23 mouse cellular contexts compared by ENCODE assay signal in the genomic region with DNA sequence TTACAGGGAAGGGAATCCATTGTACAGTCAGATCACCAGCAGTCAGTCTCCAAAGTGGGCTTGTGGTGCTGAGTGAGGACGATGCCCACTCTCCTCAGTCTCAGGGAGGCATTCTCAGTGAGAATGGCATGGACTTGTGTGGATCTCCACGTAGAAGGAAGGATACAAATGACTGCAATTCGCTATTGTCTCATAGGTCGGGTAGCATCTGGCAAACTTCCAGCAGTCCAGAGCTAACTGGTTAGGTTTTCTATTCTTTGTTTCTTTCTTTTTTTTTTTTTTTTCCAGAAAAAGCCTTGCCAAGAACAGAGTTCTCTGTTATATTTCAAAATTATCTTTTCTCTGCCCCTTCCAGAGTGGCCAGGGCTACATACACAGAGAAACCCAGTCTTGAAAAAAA. TPM values are rescaled to one million over a fixed set of nuclear protein-coding genes. Genes with fewer than 3 reads are reported as not detected.
DNase-seq lines count a peak whose midpoint lies in the region; ATAC-seq and TF ChIP-seq lines count a peak whose summit lies in the region.
"Had no signal": no experiment of that assay in that cellular context is flagged by ENCODE, and none has a peak within 500 bp of the region (broad histone marks: within the 10 kb centered on the region; RNA-seq: fewer than 3 reads in every experiment).

No protein-coding gene starts in this region.

- DNase-seq in adrenal gland, adult 2 months = peak; percentile 25
- DNase-seq in adrenal gland, adult 18-20 months (ENCODE audit: low spot score in 2 of 2) = no peak
- DNase-seq in forebrain, embryonic 14.5 days (ENCODE audit: low spot score) = peak; percentile 46
- peak; percentile 47 for DNase-seq in lung, embryonic 14.5 days
- DNase-seq in lung, adult 2 months = no peak
- DNase-seq: cerebellum, adult 2 months; cerebellum, postnatal 25 days; heart, postnatal 10 days; kidney, adult 11 months; liver, embryonic 13.5 days; lung, adult 18-20 months; right cerebral cortex, postnatal 4 days had no signal

- 26% methylated on average over 4 of the region's 4 CpGs for WGBS in forebrain, embryonic 14.5 days
- WGBS in forebrain, embryonic 15.5 days = 27% methylated on average over 4 of the region's 4 CpGs
- 48% methylated on average over 4 of the region's 4 CpGs for WGBS in lung, embryonic 14.5 days
- 56% methylated on average over 4 of the region's 4 CpGs for WGBS in lung, adult 2 months

- TF ChIP-seq CTCF in lung, embryonic 14.5 days (IDR thresholded peaks at IDR 0.05; ENCODE audit: low read depth) = no peak
- TF ChIP-seq CTCF in lung, adult 2 months (IDR thresholded peaks at IDR 0.05; ENCODE audit: insufficient read depth, low read length) = no peak
- no peak for TF ChIP-seq CTCF in testis, adult 2 months (IDR thresholded peaks at IDR 0.05; ENCODE audit: control insufficient read depth, insufficient read depth, insufficient replicate concordance, low read depth, low read length)

- no peaks in the 10 kb centered on the region for H3K36me3 ChIP-seq in forebrain, embryonic 14.5 days (ENCODE audit: control insufficient read depth, insufficient read depth, low read length)
- no peaks in the 10 kb centered on the region for H3K36me3 ChIP-seq in forebrain, embryonic 15.5 days
- H3K36me3 ChIP-seq in lung, embryonic 14.5 days (ENCODE audit: insufficient read depth) = no peaks in the 10 kb centered on the region
- no peaks in the 10 kb centered on the region for H3K36me3 ChIP-seq in testis, adult 2 months (ENCODE audit: control insufficient read depth, insufficient read depth, low read length)
- H3K36me3 ChIP-seq: heart, embryonic 13.5 days; hindbrain, embryonic 12.5 days; kidney, embryonic 15.5 days; liver, embryonic 13.5 days; midbrain, embryonic 12.5 days; neural tube, embryonic 13.5 days had no signal

- no peak overlapping the region for H3K4me3 ChIP-seq in forebrain, embryonic 14.5 days (ENCODE audit: low read depth, low read length)
- H3K4me3 ChIP-seq in forebrain, embryonic 15.5 days = no peak overlapping the region
- no peak overlapping the region for H3K4me3 ChIP-seq in lung, embryonic 14.5 days (ENCODE audit: low read depth, low read length)
- no peak overlapping the region for H3K4me3 ChIP-seq in lung, adult 2 months (replicated peaks; ENCODE audit: extremely low read depth, low read depth, low read length)
- H3K4me3 ChIP-seq in testis, adult 2 months (ENCODE audit: control insufficient read depth, low read depth, low read length) = no peak overlapping the region
- H3K4me3 ChIP-seq: heart, embryonic 13.5 days; hindbrain, embryonic 12.5 days; kidney, embryonic 15.5 days; layer of hippocampus, adult 2 months; liver, embryonic 13.5 days; midbrain, embryonic 12.5 days; neural tube, embryonic 13.5 days had no signal

- no peaks in the 10 kb centered on the region for H3K9me3 ChIP-seq in forebrain, embryonic 14.5 days (replicated peaks; ENCODE audit: control insufficient read depth, low read length)
- no peaks in the 10 kb centered on the region for H3K9me3 ChIP-seq in forebrain, embryonic 15.5 days
- H3K9me3 ChIP-seq in lung, embryonic 14.5 days (ENCODE audit: low read depth, low read length) = no peaks in the 10 kb centered on the region
- H3K9me3 ChIP-seq: heart, embryonic 13.5 days; hindbrain, embryonic 12.5 days; kidney, embryonic 15.5 days; liver, embryonic 13.5 days; midbrain, embryonic 12.5 days; neural tube, embryonic 13.5 days had no signal

- peak overlapping the region; percentile 2; the same call in 1 of the 2 replicates for H3K9ac ChIP-seq in forebrain, embryonic 14.5 days (ENCODE audit: low read length)
- H3K9ac ChIP-seq in forebrain, embryonic 15.5 days (replicated peaks) = no peak overlapping the region
- no peak overlapping the region for H3K9ac ChIP-seq in lung, embryonic 14.5 days
- H3K9ac ChIP-seq: heart, embryonic 13.5 days; hindbrain, embryonic 12.5 days; kidney, embryonic 15.5 days; liver, embryonic 13.5 days; midbrain, embryonic 12.5 days; neural tube, embryonic 13.5 days had no signal

- H3K27me3 ChIP-seq in forebrain, embryonic 14.5 days (replicated peaks; ENCODE audit: control insufficient read depth, insufficient read depth, low read length) = no peaks in the 10 kb centered on the region
- no peaks in the 10 kb centered on the region for H3K27me3 ChIP-seq in forebrain, embryonic 15.5 days
- no peaks in the 10 kb centered on the region; the same call in 1 of the 2 replicates for H3K27me3 ChIP-seq in lung, embryonic 14.5 days (ENCODE audit: insufficient read depth, low read length)
- H3K27me3 ChIP-seq in testis, adult 2 months (ENCODE audit: control insufficient read depth, insufficient read depth, low read length) = no peaks in the 10 kb centered on the region
- H3K27me3 ChIP-seq: heart, embryonic 13.5 days; hindbrain, embryonic 12.5 days; kidney, embryonic 15.5 days; liver, embryonic 13.5 days; midbrain, embryonic 12.5 days; neural tube, embryonic 13.5 days had no signal

- ATAC-seq in forebrain, embryonic 14.5 days = no peak
- ATAC-seq in forebrain, embryonic 15.5 days (replicated peaks) = no peak
- no peak for ATAC-seq in lung, embryonic 14.5 days (ENCODE audit: insufficient read depth)
- ATAC-seq in inflammation-experienced regulatory T-cells, adult 6 months = no peak
- ATAC-seq: forebrain, embryonic 16.5 days had no signal

- TF ChIP-seq POLR2A in lung, adult 2 months (IDR thresholded peaks at IDR 0.05; ENCODE audit: borderline replicate concordance, extremely low read depth, low read depth, low read length) = no peak
- TF ChIP-seq POLR2A in testis, adult 2 months (IDR thresholded peaks at IDR 0.05; ENCODE audit: control insufficient read depth, low read depth, low read length) = no peak

- no peak overlapping the region for H3K4me2 ChIP-seq in forebrain, embryonic 14.5 days (ENCODE audit: low read length)
- H3K4me2 ChIP-seq in forebrain, embryonic 15.5 days (replicated peaks) = no peak overlapping the region
- no peak overlapping the region for H3K4me2 ChIP-seq in lung, embryonic 14.5 days
- H3K4me2 ChIP-seq: heart, embryonic 13.5 days; hindbrain, embryonic 12.5 days; kidney, embryonic 15.5 days; liver, embryonic 13.5 days; midbrain, embryonic 12.5 days; neural tube, embryonic 13.5 days had no signal

- no peaks in the 10 kb centered on the region for H3K4me1 ChIP-seq in forebrain, embryonic 14.5 days (ENCODE audit: control insufficient read depth, insufficient read depth, low read length)
- H3K4me1 ChIP-seq in forebrain, embryonic 15.5 days = peaks cover 5% of the 10 kb centered on the region
- H3K4me1 ChIP-seq in lung, embryonic 14.5 days (ENCODE audit: insufficient read depth) = no peaks in the 10 kb centered on the region
- no peaks in the 10 kb centered on the region for H3K4me1 ChIP-seq in lung, adult 2 months (ENCODE audit: control insufficient read depth, insufficient read depth, low read length)
- H3K4me1 ChIP-seq in testis, adult 2 months (ENCODE audit: control insufficient read depth, insufficient read depth, low read length) = peaks cover 2% of the 10 kb centered on the region
- H3K4me1 ChIP-seq: hindbrain, embryonic 12.5 days; kidney, embryonic 15.5 days; midbrain, embryonic 12.5 days had no signal

- no peak overlapping the region for H3K27ac ChIP-seq in forebrain, embryonic 14.5 days (ENCODE audit: low read depth, low read length)
- no peak overlapping the region for H3K27ac ChIP-seq in forebrain, embryonic 15.5 days (replicated peaks)
- H3K27ac ChIP-seq in lung, embryonic 14.5 days (ENCODE audit: low read depth) = no peak overlapping the region
- H3K27ac ChIP-seq in testis, adult 2 months (ENCODE audit: control insufficient read depth, insufficient read depth, low read depth, low read length) = 0 out of 2 replicates have a peak overlapping the region, but pooled peaks have one; percentile 70
- H3K27ac ChIP-seq: heart, embryonic 13.5 days; hindbrain, embryonic 12.5 days; kidney, embryonic 15.5 days; layer of hippocampus, adult 2 months; liver, embryonic 13.5 days; midbrain, embryonic 12.5 days; neural tube, embryonic 13.5 days; stomach, postnatal 0 days had no signal

RNA-seq across cellular contexts. Expression of a gene that starts 4.3 kb away (rescaled TPM):
- total RNA-seq in adrenal gland, adult 2 months (2021) = 100 to 1,000 TPM in 1 of 2 experiments, 10 to 100 TPM in 1; 94.4 to 109 TPM
- 0.33 and 0.45 TPM in 2 replicates for polyA plus RNA-seq in adrenal gland, adult 2 months (2012; rRNA removed)
- 100 to 1,000 TPM in 1 of 2 experiments, 10 to 100 TPM in 1; 87.0 to 102 TPM for total RNA-seq in adrenal gland, adult 18-20 months (2021)
- 16.6 and 23.2 TPM in 2 replicates for polyA plus RNA-seq in forebrain, embryonic 14.5 days (2014; fragmentation: Nextera tagmentation; extraction: Ambion mirVana)
- polyA plus RNA-seq in forebrain, embryonic 15.5 days (2015; fragmentation: Nextera tagmentation; extraction: Ambion mirVana) = 25.8 and 31.0 TPM in 2 replicates
- 22.2 and 24.7 TPM in 2 replicates for polyA plus RNA-seq in lung, embryonic 14.5 days (2014; fragmentation: Nextera tagmentation; extraction: Ambion mirVana)
- polyA plus RNA-seq in lung, adult 2 months (2012; rRNA removed) = 0.94 and 3.2 TPM in 2 replicates
- 8.0 and 11.8 TPM in 2 replicates for polyA plus RNA-seq in testis, adult 2 months (2012; rRNA removed)
- 10 to 100 TPM; 17.7 to 21.5 (median 17.9) TPM for polyA plus RNA-seq in inflammation-experienced regulatory T-cells, adult 6 months (2017; shearing (Covaris generic))

RNA-seq across cellular contexts. Expression of a gene that starts 9.1 kb away (rescaled TPM):
- 100 to 1,000 TPM in 1 of 2 experiments, 10 to 100 TPM in 1; 94.8 to 104 TPM for total RNA-seq in adrenal gland, adult 2 months (2021)
- polyA plus RNA-seq in adrenal gland, adult 2 months (2012; rRNA removed) = 22.5 and 34.7 TPM in 2 replicates
- 10 to 100 TPM; 87.0 to 93.1 TPM for total RNA-seq in adrenal gland, adult 18-20 months (2021)
- 119 and 131 TPM in 2 replicates for polyA plus RNA-seq in forebrain, embryonic 14.5 days (2014; fragmentation: Nextera tagmentation; extraction: Ambion mirVana)
- 177 TPM in 2 replicates for polyA plus RNA-seq in forebrain, embryonic 15.5 days (2015; fragmentation: Nextera tagmentation; extraction: Ambion mirVana)
- polyA plus RNA-seq in lung, embryonic 14.5 days (2014; fragmentation: Nextera tagmentation; extraction: Ambion mirVana) = 67.1 and 69.1 TPM in 2 replicates
- polyA plus RNA-seq in lung, adult 2 months (2012; rRNA removed) = 17.2 and 21.5 TPM in 2 replicates
- 87.3 and 102 TPM in 2 replicates for polyA plus RNA-seq in testis, adult 2 months (2012; rRNA removed)
- 10 to 100 TPM; 38.7 to 54.4 (median 40.4) TPM for polyA plus RNA-seq in inflammation-experienced regulatory T-cells, adult 6 months (2017; shearing (Covaris generic))

Comparison
In these comparisons a context has a peak if more than half of its experiments do, and no peak if none do; other contexts are left out.
1. DNase-seq: peak in adrenal gland, adult 2 months (single experiment), forebrain, embryonic 14.5 days (single experiment) and lung, embryonic 14.5 days (single experiment); none in adrenal gland, adult 18-20 months (0 of 2) and lung, adult 2 months (single experiment).